Mouse (Mus musculus): ENCODE data around the gene Rad54l.
A peak's percentile ranks its signal among the peaks of the same experiment; 100 is the strongest.

DNA sequence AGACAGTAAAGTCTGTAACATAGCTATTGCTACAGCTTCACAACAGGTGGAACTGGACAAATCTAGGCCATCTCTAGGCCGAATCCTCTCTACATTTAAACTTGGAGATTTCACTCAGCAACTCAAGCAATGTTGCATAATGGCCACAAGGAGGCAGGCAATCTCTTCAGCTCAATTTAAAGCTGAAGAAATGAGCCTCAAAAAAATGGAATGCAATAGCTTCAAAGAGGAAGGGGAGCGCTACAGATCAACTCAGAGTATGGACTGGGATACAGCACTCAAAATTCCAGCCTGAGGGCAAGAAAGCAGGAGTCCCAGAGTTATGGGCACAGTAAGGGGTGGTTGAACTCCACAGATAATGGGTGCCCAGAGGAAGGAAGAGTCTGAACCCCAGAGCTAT, 11.5 kb upstream of the Rad54l start:
- TF ChIP-seq CTCF (IDR thresholded peaks at IDR 0.05; ENCODE audit: low read depth) (peak; percentile 74), EP300 (IDR thresholded peaks at IDR 0.05; ENCODE audit: low read depth) (no peak)
